Mouse (Mus musculus) cortical plate, adult 2 months (tissue): Measurements from ENCODE around the gene Tmem132d. TPM values are rescaled to one million over a fixed set of nuclear protein-coding genes. Genes with fewer than 3 reads are reported as not detected.

Experiments
- H3K27ac ChIP-seq: fragments of 200-500 bp; 2 replicates; pipeline ENCODE4 v1.5.1; 2012; ENCODE audit warnings: low read length, control low read depth, inconsistent platforms; ENCODE audit not compliant: insufficient read depth
- H3K4me1 ChIP-seq: fragments of 200-500 bp; 2 replicates; pipeline ENCODE4 v1.6.1; 2011; ENCODE audit warnings: low read length; ENCODE audit not compliant: control insufficient read depth, insufficient read depth
- H3K4me3 ChIP-seq: fragments of 200-500 bp; 2 replicates; pipeline ENCODE4 v1.5.1; 2011; ENCODE audit warnings: mild to moderate bottlenecking, low read length, control low read depth; ENCODE audit not compliant: insufficient read depth
- CTCF ChIP-seq: fragments of 200-500 bp; IDR thresholded peaks from 2 replicates; pipeline ENCODE4 v1.5.1; 2011; ENCODE audit warnings: mild to moderate bottlenecking, control low read depth, low read length; ENCODE audit not compliant: insufficient read depth; ENCODE audit errors: extremely low read depth
- POLR2A ChIP-seq: fragments of 200-500 bp; IDR thresholded peaks from 2 replicates; pipeline ENCODE4 v1.6.1; 2011; ENCODE audit warnings: mild to moderate bottlenecking, low read length, control low read depth; ENCODE audit not compliant: insufficient read depth; ENCODE audit errors: extremely low read depth
- polyA plus RNA-seq: library from polyadenylated mRNA; depleted of rRNA; stranded (reverse); fragments of >200 nt; gene quantifications from 2 replicates; pipeline ENCODE4 v1.2.3, GENCODE M21; 2012

The Tmem132d gene
- polyA plus RNA-seq, 1 experiment = 27.6 TPM

DNA sequence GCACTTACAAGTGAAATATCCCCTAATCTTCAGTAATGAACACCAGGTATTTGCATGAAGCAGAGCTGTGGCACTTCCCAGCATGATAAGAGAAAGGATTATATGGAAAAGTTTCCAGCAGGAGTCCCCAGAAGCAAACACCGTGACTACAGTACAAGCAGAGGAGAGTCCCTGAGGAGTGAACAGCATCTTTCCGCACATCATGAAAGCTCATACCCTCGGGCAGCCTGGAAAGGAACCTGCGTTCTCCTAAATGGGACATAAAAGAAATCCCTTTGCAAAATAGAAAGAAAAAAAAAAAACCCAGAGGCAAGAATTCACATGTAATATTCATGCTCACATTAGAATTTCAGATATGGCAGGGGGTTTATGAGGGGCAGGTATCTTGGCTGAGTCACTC, 238.8 kb downstream of the Tmem132d start:
- H3K4me3 ChIP-seq = no peak overlapping the region
- peaks cover 2% of the 10 kb centered on the region; the same call in 1 of the 2 replicates for H3K4me1 ChIP-seq
- no peak for TF ChIP-seq POLR2A
- no peak for TF ChIP-seq CTCF
- H3K27ac ChIP-seq = no peak overlapping the region

DNA sequence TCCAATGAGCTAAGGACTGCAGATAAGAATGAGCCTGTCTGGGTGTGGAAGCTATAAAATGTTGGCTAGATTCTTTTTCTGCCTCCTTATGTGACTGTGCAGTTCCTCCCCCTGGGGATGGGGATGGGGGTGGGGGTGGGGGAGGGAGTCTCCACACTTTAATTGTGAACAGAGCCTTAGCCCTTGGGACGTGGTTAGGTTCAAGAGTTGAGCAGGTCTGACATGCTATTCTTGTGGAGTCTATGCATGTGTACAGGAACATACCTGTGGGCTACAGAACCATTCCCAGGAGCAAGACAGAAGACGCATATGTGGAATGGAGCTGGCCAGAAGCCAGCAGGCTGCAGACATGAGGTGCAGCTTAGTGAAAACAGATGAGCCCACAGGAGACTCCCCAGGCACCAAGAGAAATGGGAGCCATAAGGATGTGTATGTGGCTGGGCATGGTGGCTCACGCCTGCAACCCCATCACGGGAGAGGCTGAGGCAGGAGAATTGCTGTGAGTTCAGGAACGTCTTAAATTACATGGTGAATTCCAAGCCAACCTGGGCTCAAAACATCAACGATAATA, 240.3 kb downstream of the Tmem132d start:
- H3K4me1 ChIP-seq = peaks cover 2% of the 10 kb centered on the region; the same call in 1 of the 2 replicates
- H3K27ac ChIP-seq = no peak overlapping the region
- no peak overlapping the region for H3K4me3 ChIP-seq
- TF ChIP-seq POLR2A (no peak), CTCF (no peak)

DNA sequence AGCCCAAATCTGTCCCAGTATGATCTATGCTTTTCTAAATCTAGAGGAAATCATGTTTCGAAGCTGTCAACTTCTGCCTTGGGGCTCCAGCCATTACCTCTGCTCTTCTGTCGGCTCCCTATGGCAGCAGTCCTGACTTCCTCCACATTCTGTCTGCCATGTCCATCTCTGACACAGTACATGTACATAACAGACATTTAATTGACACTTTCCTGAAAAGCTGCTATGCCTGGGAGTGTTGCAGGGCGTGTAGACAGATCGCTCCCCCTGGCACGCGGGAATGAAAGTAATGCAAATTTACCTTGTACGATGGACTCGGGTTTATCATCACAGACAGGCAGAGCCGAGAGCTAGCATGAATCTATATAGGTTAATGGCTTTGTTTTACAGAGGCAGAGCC, 241.2 kb downstream of the Tmem132d start:
- TF ChIP-seq CTCF (no peak), POLR2A (no peak)
- H3K27ac ChIP-seq = no peak overlapping the region
- H3K4me1 ChIP-seq = peaks cover 2% of the 10 kb centered on the region; the same call in 1 of the 2 replicates

DNA sequence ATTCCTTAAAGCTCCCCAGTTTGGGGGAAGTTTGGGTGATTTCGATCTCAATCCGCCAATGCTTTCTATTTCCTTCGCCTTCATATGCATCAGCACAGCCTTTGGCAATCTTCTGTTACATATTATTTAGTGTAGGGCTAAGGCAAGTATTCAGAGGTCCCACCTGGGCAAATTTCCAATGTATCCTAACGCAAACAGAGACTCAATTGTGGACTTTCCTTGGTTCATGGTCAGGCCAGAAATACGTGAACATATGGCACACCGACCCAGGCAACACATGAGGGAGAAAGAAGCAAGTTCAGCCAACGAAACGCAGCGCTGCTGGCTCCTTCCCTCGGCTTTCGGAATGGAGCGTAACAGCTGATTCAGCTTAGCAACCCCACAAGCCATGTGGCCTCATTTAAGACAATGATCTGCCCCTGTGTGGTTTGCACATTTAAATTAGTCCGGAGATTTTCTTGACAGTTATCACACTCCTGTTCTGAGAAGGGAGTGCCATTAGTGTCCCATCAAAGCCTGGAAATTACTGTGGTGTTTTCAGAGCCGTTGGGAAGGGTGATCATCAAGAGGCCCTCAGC, 242.5 kb downstream of the Tmem132d start:
- no peak overlapping the region for H3K4me3 ChIP-seq
- TF ChIP-seq POLR2A (no peak), CTCF (no peak)
- no peak overlapping the region for H3K27ac ChIP-seq
- H3K4me1 ChIP-seq = peaks cover 2% of the 10 kb centered on the region; the same call in 1 of the 2 replicates

More for the DNA sequence above, 241.2 kb downstream of the Tmem132d start:
- H3K4me3 ChIP-seq = no peak overlapping the region

DNA sequence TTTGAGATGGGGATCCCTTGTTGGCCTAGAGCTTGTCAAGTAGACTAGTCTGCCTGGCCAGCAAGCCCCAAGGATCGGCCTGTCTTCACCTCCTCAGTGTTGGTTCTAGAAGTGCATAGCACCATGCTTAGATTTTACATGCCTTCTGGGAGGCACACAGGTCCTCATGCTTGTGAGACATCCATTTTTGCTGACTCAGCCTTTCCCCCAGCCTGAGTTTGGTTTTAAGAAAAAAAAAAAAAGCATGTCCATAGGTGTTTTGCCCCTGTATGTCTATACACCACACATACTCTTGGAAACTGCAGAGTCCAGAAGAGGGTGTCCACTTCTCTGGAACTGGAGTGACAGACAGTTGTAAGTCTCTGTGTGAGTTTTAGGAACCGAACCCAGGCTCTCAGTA, 256.6 kb downstream of the Tmem132d start:
- TF ChIP-seq POLR2A (no peak), CTCF (no peak)
- Histone ChIP-seq H3K27ac (no peak overlapping the region), H3K4me3 (no peak overlapping the region), H3K4me1 (no peaks in the 10 kb centered on the region)

DNA sequence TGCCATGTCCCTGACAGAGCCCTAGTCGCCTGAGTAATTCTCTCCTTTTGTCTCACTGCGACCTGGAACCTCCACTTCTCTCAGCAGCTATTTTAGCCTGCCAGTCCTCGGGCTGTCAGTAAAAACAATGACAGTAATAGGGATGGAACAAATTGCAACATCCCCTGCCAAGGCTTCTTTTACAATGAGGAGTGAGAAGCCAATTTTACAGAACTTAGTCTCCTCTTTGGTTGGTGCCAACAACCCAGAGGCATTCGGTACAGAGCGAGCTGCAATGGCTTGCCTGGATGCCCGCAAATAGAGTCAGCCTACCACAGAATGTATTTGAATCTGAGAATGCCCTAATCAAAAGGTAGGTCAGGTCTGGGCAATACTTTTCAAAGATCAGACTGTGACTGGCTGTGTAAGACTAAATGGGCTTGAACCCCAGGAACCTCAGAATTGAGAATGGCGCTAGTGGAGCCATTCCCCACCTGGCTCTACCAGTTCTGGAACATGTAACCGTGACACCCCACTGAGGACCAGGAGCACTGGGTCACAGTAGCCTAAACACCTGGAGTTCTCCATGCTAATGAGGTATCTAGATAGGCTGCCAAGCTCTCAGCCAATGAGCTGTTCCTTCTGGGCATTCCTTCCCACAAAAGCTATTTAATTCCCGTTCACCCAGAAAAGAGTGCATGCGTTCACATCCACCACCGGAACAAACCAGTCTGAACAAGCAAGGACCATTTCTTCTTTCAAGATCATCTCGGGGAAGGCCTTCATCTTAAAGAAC, 273.8 kb downstream of the Tmem132d start:
- TF ChIP-seq CTCF (no peak), POLR2A (no peak)
- no peak overlapping the region for H3K4me3 ChIP-seq
- H3K4me1 ChIP-seq = peaks cover 1% of the 10 kb centered on the region; the same call in 1 of the 2 replicates
- no peak overlapping the region for H3K27ac ChIP-seq

DNA sequence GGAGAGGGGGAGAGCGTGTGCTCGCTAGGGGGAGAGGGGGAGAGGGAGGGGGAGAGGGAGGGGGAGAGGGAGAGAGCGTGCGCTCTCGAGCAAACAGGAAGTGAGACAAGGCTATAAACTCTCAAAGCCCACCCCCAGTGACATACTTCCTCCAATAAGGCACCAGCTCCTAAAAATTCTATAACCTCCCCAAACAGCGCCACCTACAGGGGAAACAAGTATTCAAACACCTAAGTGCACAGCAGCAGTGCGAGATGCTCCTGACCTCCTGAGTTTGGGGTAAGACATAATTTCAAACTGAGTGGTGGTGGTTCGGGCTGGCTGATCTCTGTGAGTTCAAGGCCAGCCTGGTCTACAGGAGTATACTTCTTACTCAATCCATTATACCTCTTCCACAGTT, 281.4 kb downstream of the Tmem132d start:
- no peak for TF ChIP-seq POLR2A
- TF ChIP-seq CTCF = no peak
- Histone ChIP-seq H3K27ac (no peak overlapping the region), H3K4me3 (no peak overlapping the region), H3K4me1 (peaks cover 1% of the 10 kb centered on the region; the same call in 1 of the 2 replicates)

DNA sequence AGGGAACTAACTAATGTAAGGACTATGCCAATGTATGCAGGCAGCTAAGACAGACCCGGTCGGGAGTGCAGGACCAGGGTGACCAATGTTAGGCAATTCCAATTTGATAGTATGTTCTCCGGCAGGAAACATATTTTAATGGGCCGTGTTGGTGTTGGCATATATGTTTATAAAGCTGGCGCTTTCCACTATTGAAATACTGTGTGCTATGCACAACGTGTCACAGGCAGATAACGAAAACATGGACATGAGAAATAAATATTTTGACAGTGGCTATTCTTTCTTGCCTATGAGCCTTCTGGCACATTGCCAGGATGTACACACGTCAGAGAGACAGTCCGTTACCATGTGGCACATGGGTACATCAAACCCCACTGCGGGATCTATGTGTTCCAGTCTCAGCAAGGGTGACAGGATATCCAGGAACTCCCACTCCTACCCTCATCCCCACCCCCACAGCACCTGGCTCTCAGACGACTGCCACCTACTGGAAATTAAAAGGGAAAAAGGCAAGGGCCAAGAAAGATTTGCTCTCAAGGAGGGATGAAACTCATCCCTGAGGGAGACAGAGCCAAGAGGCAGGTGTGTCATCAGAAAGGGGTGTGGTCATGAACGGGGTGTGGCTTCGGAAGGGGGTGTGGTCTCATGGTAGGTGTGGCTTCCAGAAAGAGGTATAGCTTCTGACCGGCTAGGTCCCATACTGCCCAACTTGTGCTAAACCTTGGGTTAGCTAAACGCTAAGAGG, 285.8 kb downstream of the Tmem132d start:
- H3K27ac ChIP-seq = no peak overlapping the region
- H3K4me3 ChIP-seq = no peak overlapping the region
- peaks cover 2% of the 10 kb centered on the region; the same call in 1 of the 2 replicates for H3K4me1 ChIP-seq
- no peak for TF ChIP-seq POLR2A
- no peak for TF ChIP-seq CTCF

DNA sequence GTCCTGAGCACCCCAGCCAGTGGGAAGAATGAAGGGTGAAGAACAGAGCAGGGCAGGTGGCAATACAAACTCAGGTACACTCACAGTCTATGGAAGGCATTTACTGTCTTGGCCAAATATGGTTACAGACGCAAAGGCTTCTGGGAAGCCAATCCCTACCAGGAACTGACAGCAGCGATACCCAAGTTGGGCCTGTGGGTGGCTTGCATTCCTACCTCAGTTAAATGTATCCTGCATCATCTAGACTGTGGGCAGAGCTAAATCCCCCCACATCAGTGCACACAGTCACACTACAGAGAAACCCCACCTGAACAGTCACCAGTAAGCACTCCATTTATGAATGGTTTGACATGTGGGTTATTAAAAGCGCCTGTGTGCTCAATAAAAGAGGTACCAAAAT, 288.1 kb downstream of the Tmem132d start:
- Histone ChIP-seq H3K4me1 (peaks cover 2% of the 10 kb centered on the region; the same call in 1 of the 2 replicates), H3K4me3 (no peak overlapping the region), H3K27ac (no peak overlapping the region)
- TF ChIP-seq POLR2A (no peak), CTCF (no peak)

DNA sequence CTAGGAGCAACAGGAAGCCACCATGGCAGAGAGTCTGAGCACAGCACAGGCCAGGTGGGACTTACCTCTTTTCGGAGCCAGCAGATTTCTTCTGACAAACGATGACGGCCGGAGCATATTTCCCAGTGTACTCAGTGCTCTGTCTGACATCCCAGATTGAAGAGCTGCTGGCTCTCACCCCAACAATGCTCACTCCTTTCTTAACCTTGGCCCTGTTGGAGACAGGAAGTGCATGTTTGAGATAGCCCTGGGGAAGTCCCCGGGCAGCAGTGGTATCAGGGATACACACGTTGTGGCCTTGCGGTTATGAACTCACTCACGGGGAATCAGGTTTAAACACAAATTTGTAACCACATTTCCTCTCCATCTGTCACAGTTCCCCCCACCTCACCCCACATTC, 296.1 kb downstream of the Tmem132d start:
- no peak for TF ChIP-seq CTCF
- no peak for TF ChIP-seq POLR2A
- H3K4me1 ChIP-seq = no peaks in the 10 kb centered on the region
- H3K4me3 ChIP-seq = no peak overlapping the region

More for the DNA sequence above, 296.1 kb downstream of the Tmem132d start:
- H3K27ac ChIP-seq = no peak overlapping the region
